Mouse (Mus musculus): ENCODE measurements around the gene Hsp90ab1. TPM values are rescaled to one million over a fixed set of nuclear protein-coding genes. Genes with fewer than 3 reads are reported as not detected.

Hsp90ab1 gene
- 1,229 TPM for polyA plus RNA-seq (2014; fragmentation: Illumina TruSeq; extraction: RNeasy Lipid Tissue Mini Kit (QIAGEN cat#74804); ENCODE audit: low read depth, low replicate concordance)

GRCm38 (mm10) chr17:45573087-45573779 lies at the start of gene Hsp90ab1:
Hsp90ab1 (minus strand) TSS chr17:45573271.

GRCm38 (mm10) chr17:45601877-45602304 lies 28.8 kb upstream of the Hsp90ab1 start, which contains the start of gene Mymx:
Mymx (minus strand) TSS chr17:45602102.

GRCm38 (mm10) chr17:45599446-45600242 lies 26.6 kb upstream of the Hsp90ab1 start, which contains the start of gene Slc29a1:
Slc29a1 (minus strand) TSS chr17:45599606.

DNA sequence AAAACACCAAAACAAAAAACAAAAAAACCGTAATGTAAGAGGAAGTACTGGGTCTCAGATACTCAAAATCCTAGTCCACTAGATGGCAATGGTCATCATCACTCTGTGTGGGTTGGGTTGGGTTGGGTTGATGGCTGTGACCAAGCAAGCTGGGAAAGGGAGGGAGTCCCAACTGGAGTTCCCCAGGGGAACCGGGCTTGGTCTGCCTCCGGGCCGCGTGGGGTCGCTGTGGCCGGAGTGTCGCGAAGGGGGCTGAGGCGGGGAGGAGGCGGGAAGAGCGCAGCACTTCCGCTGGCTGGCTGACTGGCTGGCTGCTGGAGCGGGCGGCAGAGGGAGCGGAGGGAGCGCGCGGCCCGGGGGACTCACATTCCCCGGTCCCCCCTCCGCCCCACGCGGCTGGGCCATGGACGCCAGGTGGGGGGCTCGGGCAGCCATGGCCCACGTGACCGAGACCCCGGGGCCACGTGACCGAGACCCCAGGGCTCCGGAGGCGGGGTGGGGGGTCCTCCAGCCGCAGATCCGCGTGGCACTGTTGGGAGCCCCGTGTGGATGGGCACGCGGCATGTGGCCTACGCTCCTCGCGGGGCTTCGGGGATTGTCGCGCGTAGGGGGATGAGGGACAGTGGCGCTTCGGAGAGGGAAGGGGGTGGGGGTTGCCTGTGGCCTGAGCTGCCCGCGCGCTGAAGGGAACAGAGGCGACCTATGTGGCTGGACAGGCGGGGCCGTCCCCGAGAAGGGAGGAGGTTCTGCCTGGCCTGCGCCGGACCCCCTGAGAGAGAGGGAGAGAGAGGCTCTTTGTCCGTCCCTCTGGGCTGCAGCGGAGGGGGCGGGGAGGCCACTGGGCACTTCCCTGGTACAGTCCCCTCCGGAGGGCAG lies 9.2 kb downstream of the Hsp90ab1 start, which contains the start of gene Slc35b2:
TSS of gene Slc35b2 (plus strand) at position 220 of the 876 bp plus-strand sequence.

DNA sequence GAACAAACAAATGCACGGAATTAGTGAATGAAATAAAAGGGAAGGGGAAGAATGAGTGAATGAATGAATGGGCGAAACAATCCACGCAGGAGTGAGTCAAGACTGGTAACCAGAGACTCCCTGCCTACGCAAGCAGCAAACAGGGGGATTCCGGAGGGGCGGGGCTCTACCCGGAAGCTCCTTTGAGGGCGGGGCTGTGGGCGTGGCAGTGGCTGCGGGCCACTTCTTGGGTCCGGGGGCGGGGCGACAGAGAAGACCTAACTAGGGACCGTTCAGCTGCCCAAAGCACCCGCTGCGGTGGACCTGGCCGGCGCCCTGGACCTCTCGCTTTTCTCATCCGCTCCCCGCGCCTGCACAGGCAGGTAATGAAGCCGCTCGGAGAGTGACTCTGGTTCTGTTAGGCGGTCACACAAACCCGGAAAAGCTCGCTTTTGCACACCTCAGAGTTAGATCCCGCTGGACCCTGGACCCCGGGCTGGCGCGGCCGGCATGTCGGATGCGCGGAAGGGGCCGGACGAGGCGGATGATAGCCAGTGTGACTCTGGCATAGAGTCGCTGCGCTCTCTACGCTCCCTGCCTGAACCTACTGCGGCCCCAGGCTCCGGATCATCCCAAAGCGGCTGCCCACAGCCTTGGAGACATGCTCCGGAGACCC lies 17.5 kb downstream of the Hsp90ab1 start, which contains the start of gene Nfkbie:
TSS of gene Nfkbie (plus strand) at position 252 of the 655 bp plus-strand sequence.

DNA sequence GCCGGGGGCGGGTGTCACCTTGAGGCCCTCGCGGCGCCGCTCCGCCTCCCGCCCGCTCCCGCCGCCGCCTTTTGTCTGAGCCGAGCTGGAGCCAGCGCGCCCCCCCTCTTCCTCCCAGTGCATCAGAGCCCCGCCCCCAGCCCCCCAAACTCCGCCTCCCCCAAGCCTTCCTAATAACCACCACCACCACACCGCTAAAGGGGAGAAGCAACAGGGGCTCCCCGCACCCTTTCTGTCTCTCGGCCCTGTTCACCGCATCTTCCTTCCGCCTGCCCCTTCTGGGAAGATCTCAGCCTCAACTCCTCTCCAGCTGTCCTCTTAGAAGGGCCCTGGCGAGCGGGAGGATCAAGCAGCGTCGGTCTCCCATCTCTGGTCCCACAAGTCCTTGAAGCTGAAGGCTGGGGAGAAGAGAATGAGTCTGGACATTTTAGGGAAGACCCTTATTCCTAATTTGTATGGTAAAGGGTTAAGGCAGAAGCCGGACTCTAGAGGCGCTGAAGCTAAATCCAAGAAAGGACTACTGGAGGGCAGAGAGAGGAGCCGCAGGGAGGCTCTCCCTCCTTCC lies 23.4 kb downstream of the Hsp90ab1 start, which contains the start of gene Tmem151b:
TSS of gene Tmem151b (minus strand) at position 61 of the 565 bp plus-strand sequence.

GRCm38 (mm10) chr17:45523263-45523662 lies 49.8 kb downstream of the Hsp90ab1 start, which contains the start of gene Tcte1:
Tcte1 (plus strand) TSS chr17:45523434.

Other genes starting within 250 kb of the Hsp90ab1 start
- 39.8 TPM for gene Cdc5l, start 139.5 kb downstream of the Hsp90ab1 start, polyA plus RNA-seq (2014; fragmentation: Illumina TruSeq; extraction: RNeasy Lipid Tissue Mini Kit (QIAGEN cat#74804); ENCODE audit: low read depth, low replicate concordance)
- 0.31 TPM for gene Spats1, start 97.9 kb downstream of the Hsp90ab1 start, polyA plus RNA-seq (2014; fragmentation: Illumina TruSeq; extraction: RNeasy Lipid Tissue Mini Kit (QIAGEN cat#74804); ENCODE audit: low read depth, low replicate concordance)
- gene Aars2, start 66.4 kb downstream of the Hsp90ab1 start, polyA plus RNA-seq (2014; fragmentation: Illumina TruSeq; extraction: RNeasy Lipid Tissue Mini Kit (QIAGEN cat#74804); ENCODE audit: low read depth, low replicate concordance): 18.6 TPM
- not detected for gene Tcte1, start 49.8 kb downstream of the Hsp90ab1 start, polyA plus RNA-seq (2014; fragmentation: Illumina TruSeq; extraction: RNeasy Lipid Tissue Mini Kit (QIAGEN cat#74804); ENCODE audit: low read depth, low replicate concordance)
- gene Tmem151b, start 23.6 kb downstream of the Hsp90ab1 start, polyA plus RNA-seq (2014; fragmentation: Illumina TruSeq; extraction: RNeasy Lipid Tissue Mini Kit (QIAGEN cat#74804); ENCODE audit: low read depth, low replicate concordance): not detected
- gene Nfkbie, start 17.6 kb downstream of the Hsp90ab1 start, polyA plus RNA-seq (2014; fragmentation: Illumina TruSeq; extraction: RNeasy Lipid Tissue Mini Kit (QIAGEN cat#74804); ENCODE audit: low read depth, low replicate concordance): 1.9 TPM
- 27.8 TPM for gene Slc35b2, start 9.4 kb downstream of the Hsp90ab1 start, polyA plus RNA-seq (2014; fragmentation: Illumina TruSeq; extraction: RNeasy Lipid Tissue Mini Kit (QIAGEN cat#74804); ENCODE audit: low read depth, low replicate concordance)
- gene Slc29a1, start 26.3 kb upstream of the Hsp90ab1 start, polyA plus RNA-seq (2014; fragmentation: Illumina TruSeq; extraction: RNeasy Lipid Tissue Mini Kit (QIAGEN cat#74804); ENCODE audit: low read depth, low replicate concordance): 99.8 TPM
- not detected for gene Mymx, start 28.8 kb upstream of the Hsp90ab1 start, polyA plus RNA-seq (2014; fragmentation: Illumina TruSeq; extraction: RNeasy Lipid Tissue Mini Kit (QIAGEN cat#74804); ENCODE audit: low read depth, low replicate concordance)
- gene Capn11, start 86.1 kb upstream of the Hsp90ab1 start, polyA plus RNA-seq (2014; fragmentation: Illumina TruSeq; extraction: RNeasy Lipid Tissue Mini Kit (QIAGEN cat#74804); ENCODE audit: low read depth, low replicate concordance): 2.1 TPM
- gene Mrpl14, start 113.1 kb upstream of the Hsp90ab1 start, polyA plus RNA-seq (2014; fragmentation: Illumina TruSeq; extraction: RNeasy Lipid Tissue Mini Kit (QIAGEN cat#74804); ENCODE audit: low read depth, low replicate concordance): 140 TPM
- 79.9 TPM for gene Tmem63b, start 113.6 kb upstream of the Hsp90ab1 start, polyA plus RNA-seq (2014; fragmentation: Illumina TruSeq; extraction: RNeasy Lipid Tissue Mini Kit (QIAGEN cat#74804); ENCODE audit: low read depth, low replicate concordance)
- gene 1600014C23Rik, start 160.6 kb upstream of the Hsp90ab1 start, polyA plus RNA-seq (2014; fragmentation: Illumina TruSeq; extraction: RNeasy Lipid Tissue Mini Kit (QIAGEN cat#74804); ENCODE audit: low read depth, low replicate concordance): not detected

Data from heart, adult 10 weeks (tissue).